Mouse (Mus musculus) ovary, adult 2 months (tissue): ENCODE measurements around the gene Vmn1r173. TPM values are rescaled to one million over a fixed set of nuclear protein-coding genes. Genes with fewer than 3 reads are reported as not detected.

Experiments used
- polyA plus RNA-seq: library from polyadenylated mRNA; depleted of rRNA; stranded (reverse); fragments of >200 nt; gene quantifications from 2 replicates; pipeline ENCODE4 v1.2.3, GENCODE M21; 2012; rRNA removed

Vmn1r173 gene
- not detected in 2 replicates for polyA plus RNA-seq

GRCm38 (mm10) chr7:23700403-23700802, at the start of gene Vmn1r173:
Gene Vmn1r173, plus strand, starts transcription at chr7:23700703.

GRCm38 (mm10) chr7:23658016-23658415, 42.5 kb upstream of the Vmn1r173 start, which contains the start of gene Vmn1r172:
Gene Vmn1r172, plus strand, starts transcription at chr7:23658316.

GRCm38 (mm10) chr7:23751970-23752369, 51.5 kb downstream of the Vmn1r173 start, which contains the start of gene Vmn1r174:
Gene Vmn1r174, plus strand, starts transcription at chr7:23752270.

Other genes starting within 250 kb of the Vmn1r173 start
- not detected in 2 replicates for gene Vmn1r167, start 193.5 kb upstream of the Vmn1r173 start, polyA plus RNA-seq
- gene Vmn1r168, start 161.0 kb upstream of the Vmn1r173 start, polyA plus RNA-seq: not detected in 2 replicates
- gene Vmn1r169, start 125.2 kb upstream of the Vmn1r173 start, polyA plus RNA-seq: not detected in 2 replicates
- gene Vmn1r170, start 94.5 kb upstream of the Vmn1r173 start, polyA plus RNA-seq: not detected in 2 replicates
- not detected in 2 replicates for gene Vmn1r171, start 70.0 kb upstream of the Vmn1r173 start, polyA plus RNA-seq
- not detected in 2 replicates for gene Vmn1r172, start 42.4 kb upstream of the Vmn1r173 start, polyA plus RNA-seq
- gene Vmn1r174, start 51.6 kb downstream of the Vmn1r173 start, polyA plus RNA-seq: not detected in 2 replicates
- not detected in 2 replicates for gene Vmn1r175, start 109.9 kb downstream of the Vmn1r173 start, polyA plus RNA-seq
- not detected in 2 replicates for gene Vmn1r176, start 136.7 kb downstream of the Vmn1r173 start, polyA plus RNA-seq
- gene Vmn1r177, start 165.7 kb downstream of the Vmn1r173 start, polyA plus RNA-seq: not detected in 2 replicates
- gene Vmn1r178, start 191.3 kb downstream of the Vmn1r173 start, polyA plus RNA-seq: not detected in 2 replicates
- gene Vmn1r179, start 226.3 kb downstream of the Vmn1r173 start, polyA plus RNA-seq: not detected in 2 replicates
- gene Vmn1r180, start 249.9 kb downstream of the Vmn1r173 start, polyA plus RNA-seq: not detected in 2 replicates